Mouse (Mus musculus): ENCODE data around the gene Slc19a3. TPM values are rescaled to one million over a fixed set of nuclear protein-coding genes. Genes with fewer than 3 reads are reported as not detected.

Gene Slc19a3
- polyA plus RNA-seq, 1 experiment from 2014 or later = 2.5 TPM

Other genes starting within 250 kb of the Slc19a3 start
- 33.5 and 44.7 TPM in 2 replicates for gene Agfg1, start 199.0 kb downstream of the Slc19a3 start, polyA plus RNA-seq (2016; fragmentation: Nextera tagmentation; extraction: Ambion mirVana)
- gene A030005L19Rik, start 125.1 kb downstream of the Slc19a3 start, polyA plus RNA-seq (2016; fragmentation: Nextera tagmentation; extraction: Ambion mirVana) = not detected in 2 replicates
- not detected in 2 replicates for gene A030014E15Rik, start 113.5 kb downstream of the Slc19a3 start, polyA plus RNA-seq (2016; fragmentation: Nextera tagmentation; extraction: Ambion mirVana)
- not detected in 2 replicates for gene Gm6217, start 107.0 kb downstream of the Slc19a3 start, polyA plus RNA-seq (2016; fragmentation: Nextera tagmentation; extraction: Ambion mirVana)
- not detected in 2 replicates for gene A030003K21Rik, start 95.1 kb downstream of the Slc19a3 start, polyA plus RNA-seq (2016; fragmentation: Nextera tagmentation; extraction: Ambion mirVana)
- not detected in 2 replicates for gene Gm7544, start 82.4 kb downstream of the Slc19a3 start, polyA plus RNA-seq (2016; fragmentation: Nextera tagmentation; extraction: Ambion mirVana)
- not detected in 2 replicates for gene Gm47955, start 78.2 kb downstream of the Slc19a3 start, polyA plus RNA-seq (2016; fragmentation: Nextera tagmentation; extraction: Ambion mirVana)
- gene Gm47959, start 37.9 kb downstream of the Slc19a3 start, polyA plus RNA-seq (2016; fragmentation: Nextera tagmentation; extraction: Ambion mirVana) = not detected in 2 replicates
- not detected in 2 replicates for gene Krtap28-10, start 4.0 kb upstream of the Slc19a3 start, polyA plus RNA-seq (2016; fragmentation: Nextera tagmentation; extraction: Ambion mirVana)
- not detected in 2 replicates for gene Gm47969, start 6.5 kb upstream of the Slc19a3 start, polyA plus RNA-seq (2016; fragmentation: Nextera tagmentation; extraction: Ambion mirVana)
- not detected in 2 replicates for gene A030005K14Rik, start 20.9 kb upstream of the Slc19a3 start, polyA plus RNA-seq (2016; fragmentation: Nextera tagmentation; extraction: Ambion mirVana)
- 0.25 TPM in 1 of 2 replicates, not detected in the other for gene Krtap28-13, start 22.5 kb upstream of the Slc19a3 start, polyA plus RNA-seq (2016; fragmentation: Nextera tagmentation; extraction: Ambion mirVana)
- gene Ccl20, start 78.3 kb upstream of the Slc19a3 start, polyA plus RNA-seq (2016; fragmentation: Nextera tagmentation; extraction: Ambion mirVana) = 0.21 and 0.34 TPM in 2 replicates
- gene Daw1, start 121.3 kb upstream of the Slc19a3 start, polyA plus RNA-seq (2016; fragmentation: Nextera tagmentation; extraction: Ambion mirVana) = 0.14 TPM in 1 of 2 replicates, not detected in the other